Comparison of ENCODE assay signal across 27 mouse cellular contexts in genomic region chr1:179877893-179878292, GRCm38 (mm10).
A peak's percentile ranks its signal among the peaks of the same experiment; 100 is the strongest.
DNase-seq lines count a peak whose midpoint lies in the region; ATAC-seq and TF ChIP-seq lines count a peak whose summit lies in the region.
"Had no signal": no experiment of that assay in that cellular context is flagged by ENCODE, and none has a peak within 500 bp of the region (broad histone marks: within the 10 kb centered on the region; RNA-seq: fewer than 3 reads in every experiment).

No protein-coding gene starts in this region.

- 43% methylated on average over 6 of the region's 6 CpGs for WGBS in lung, adult 2 months
- WGBS in small intestine, adult 2 months, result 60% methylated on average over 6 of the region's 6 CpGs

- no peaks in the 10 kb centered on the region for H3K36me3 ChIP-seq in small intestine, adult 2 months (ENCODE audit: control insufficient read depth, insufficient read depth, low read length)
- H3K36me3 ChIP-seq: embryonic facial prominence, embryonic 12.5 days; heart, embryonic 13.5 days; limb, embryonic 12.5 days; liver, embryonic 13.5 days; midbrain, embryonic 10.5 days; neural tube, embryonic 13.5 days had no signal

- peak overlapping the region; percentile 50 for H3K4me3 ChIP-seq in gastrocnemius, adult 2 months
- H3K4me3 ChIP-seq in lung, adult 2 months (replicated peaks; ENCODE audit: extremely low read depth, low read depth, low read length), result peak overlapping the region; percentile 67
- H3K4me3 ChIP-seq in small intestine, adult 2 months (ENCODE audit: low read depth, low read length), result peak overlapping the region; percentile 31; the same call in 1 of the 2 replicates
- H3K4me3 ChIP-seq: embryonic facial prominence, embryonic 12.5 days; heart, embryonic 13.5 days; left cerebral cortex, adult 2 months; limb, embryonic 12.5 days; liver, embryonic 13.5 days; midbrain, embryonic 10.5 days; myocyte; neural tube, embryonic 13.5 days had no signal

- no peak for DNase-seq in gastrocnemius, adult 2 months
- DNase-seq in gastrocnemius, postnatal 25 days, result no peak
- no peak for DNase-seq in lung, adult 2 months
- no peak for DNase-seq in lung, postnatal 36 days
- no peak for DNase-seq in frontal cortex, postnatal 25 days (ENCODE audit: low spot score in 2 of 2)
- DNase-seq: adrenal gland, adult 8-10 months; cerebellum, adult 8-10 months; cerebellum, postnatal 25 days; heart, adult 18-20 months; heart, postnatal 10 days; kidney, postnatal 14 days; liver, embryonic 13.5 days; lung, postnatal 4 days; right cerebral cortex, postnatal 4 days had no signal

- peaks cover 3% of the 10 kb centered on the region for H3K4me1 ChIP-seq in lung, adult 2 months (ENCODE audit: control insufficient read depth, insufficient read depth, low read length)
- H3K4me1 ChIP-seq in small intestine, adult 2 months (ENCODE audit: control insufficient read depth, insufficient read depth, insufficient read length, low read length), result no peaks in the 10 kb centered on the region
- H3K4me1 ChIP-seq: heart, embryonic 13.5 days; liver, embryonic 13.5 days; neural tube, embryonic 13.5 days had no signal

- no peak for TF ChIP-seq CTCF in gastrocnemius, adult 2 months (IDR thresholded peaks at IDR 0.05)
- no peak for TF ChIP-seq CTCF in lung, adult 2 months (IDR thresholded peaks at IDR 0.05; ENCODE audit: insufficient read depth, low read length)
- no peak for TF ChIP-seq CTCF in small intestine, adult 2 months (IDR thresholded peaks at IDR 0.05; ENCODE audit: extremely low read depth, insufficient read length, insufficient replicate concordance, low read depth, low read length)

- TF ChIP-seq POLR2A in lung, adult 2 months (IDR thresholded peaks at IDR 0.05; ENCODE audit: borderline replicate concordance, extremely low read depth, low read depth, low read length), result no peak
- no peak for TF ChIP-seq POLR2A in small intestine, adult 2 months (IDR thresholded peaks at IDR 0.05; ENCODE audit: low read depth, low read length)

- H3K27ac ChIP-seq in gastrocnemius, adult 2 months, result peak overlapping the region; percentile 77
- H3K27ac ChIP-seq in small intestine, adult 2 months (ENCODE audit: insufficient read depth, low read depth, low read length), result 0 out of 2 replicates have a peak overlapping the region, but pooled peaks have one; percentile 20
- H3K27ac ChIP-seq: embryonic facial prominence, embryonic 12.5 days; heart, embryonic 13.5 days; hindbrain, embryonic 14.5 days; left cerebral cortex, adult 2 months; limb, embryonic 12.5 days; liver, embryonic 13.5 days; midbrain, embryonic 10.5 days; neural tube, embryonic 13.5 days had no signal

- ATAC-seq in common myeloid progenitor, adult 5-6 weeks (replicated peaks; ENCODE audit: low read depth, poor library complexity, severe bottlenecking), result peak; percentile 54
- ATAC-seq: forebrain, embryonic 14.5 days; intestine, postnatal 0 days had no signal

- no peaks in the 10 kb centered on the region for H3K27me3 ChIP-seq in small intestine, adult 2 months (ENCODE audit: control insufficient read depth, insufficient read depth, low read length)
- H3K27me3 ChIP-seq: CH12.LX; heart, embryonic 13.5 days; limb, embryonic 12.5 days; liver, embryonic 13.5 days; neural tube, embryonic 13.5 days had no signal

- intact Hi-C loops in gastrocnemius, adult 2 months (cut with DNase I), result no loop called here
